Mouse (Mus musculus): Measurements from ENCODE around the gene Tigd3. TPM values are rescaled to one million over a fixed set of nuclear protein-coding genes. Genes with fewer than 3 reads are reported as not detected.

Tigd3 gene
- polyA plus RNA-seq, 1 experiment from 2014 or later = 5.1 TPM

DNA sequence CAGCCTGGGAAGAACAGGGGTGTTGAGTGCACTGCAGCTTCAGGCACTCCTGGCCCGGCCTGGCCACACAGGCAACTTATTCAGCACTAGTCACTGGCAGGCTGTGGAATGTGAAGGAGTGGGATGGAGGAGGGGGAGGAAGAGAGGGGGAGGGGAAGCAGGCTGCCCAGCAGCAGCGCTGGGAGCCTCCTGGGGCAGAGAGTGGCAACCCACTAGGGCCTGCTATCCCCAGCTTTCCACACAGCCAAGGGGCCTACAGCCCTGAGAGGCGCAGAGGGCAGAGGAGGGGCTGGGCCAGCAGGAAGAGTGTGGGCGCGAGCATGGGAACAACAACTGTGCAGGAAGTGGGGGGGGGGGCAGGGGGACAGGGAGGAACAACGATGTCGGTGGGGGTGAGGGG is 22.7 kb downstream of the Tigd3 start:
- Histone ChIP-seq H3K9me3 (ENCODE audit: control insufficient read depth, low read length) (no peaks in the 10 kb centered on the region), H3K36me3 (ENCODE audit: control insufficient read depth, insufficient read depth, low read length) (peaks cover 12% of the 10 kb centered on the region), H3K9ac (ENCODE audit: low read length) (peak overlapping the region; percentile 43), H3K27me3 (ENCODE audit: control insufficient read depth, insufficient read depth, low read length) (no peaks in the 10 kb centered on the region), H3K4me1 (ENCODE audit: control insufficient read depth, insufficient read depth, low read length) (peaks cover 21% of the 10 kb centered on the region), H3K4me2 (ENCODE audit: low read depth, severe bottlenecking) (peak overlapping the region; percentile 28; the same call in 1 of the 2 replicates), H3K4me3 (ENCODE audit: low read depth, low read length) (no peak overlapping the region), H3K27ac (replicated peaks; ENCODE audit: low read depth, low read length) (peak overlapping the region; percentile 85)
- 3% methylated on average over 6 of the region's 7 CpGs for WGBS
- DNase-seq (ENCODE audit: low spot score) (peak; percentile 76), ATAC-seq (ENCODE audit: insufficient number of reproducible peaks, low FRiP score, low TSS enrichment, low read depth) (peak; percentile 80)

DNA sequence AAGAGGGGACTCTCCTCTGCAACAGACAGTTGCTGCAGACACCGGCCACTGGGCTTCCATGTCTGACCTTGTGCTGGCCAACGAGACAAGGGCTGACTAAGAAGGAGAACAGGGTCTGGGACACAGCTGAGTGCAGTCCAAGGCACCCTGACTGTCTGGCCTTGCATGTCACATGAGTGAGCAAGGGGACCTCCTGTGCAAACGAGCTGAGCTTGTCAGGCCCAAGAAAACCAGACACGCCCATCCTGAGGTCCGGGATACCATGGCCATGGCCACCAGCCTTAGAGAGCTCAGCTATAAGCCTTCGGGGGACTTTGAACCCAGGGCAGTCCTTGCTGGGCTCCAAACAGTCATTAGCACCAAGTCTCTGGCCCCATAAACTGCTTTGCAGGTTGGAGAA is 25.9 kb downstream of the Tigd3 start:
- WGBS = 89% methylated on average over 6 of the region's 6 CpGs
- no peak overlapping the region for H3K4me3 ChIP-seq (ENCODE audit: low read depth, low read length)
- ATAC-seq (ENCODE audit: insufficient number of reproducible peaks, low FRiP score, low TSS enrichment, low read depth) = no peak
- no peak overlapping the region for H3K4me2 ChIP-seq (ENCODE audit: low read depth, severe bottlenecking)
- H3K9me3 ChIP-seq (ENCODE audit: control insufficient read depth, low read length) = no peaks in the 10 kb centered on the region
- H3K4me1 ChIP-seq (ENCODE audit: control insufficient read depth, insufficient read depth, low read length) = peaks cover 17% of the 10 kb centered on the region
- no peak overlapping the region for H3K27ac ChIP-seq (replicated peaks; ENCODE audit: low read depth, low read length)
- no peak for DNase-seq (ENCODE audit: low spot score)
- H3K9ac ChIP-seq (ENCODE audit: low read length) = peak overlapping the region; percentile 22; the same call in 1 of the 2 replicates
- peaks cover 26% of the 10 kb centered on the region for H3K36me3 ChIP-seq (ENCODE audit: control insufficient read depth, insufficient read depth, low read length)
- no peaks in the 10 kb centered on the region for H3K27me3 ChIP-seq (ENCODE audit: control insufficient read depth, insufficient read depth, low read length)

DNA sequence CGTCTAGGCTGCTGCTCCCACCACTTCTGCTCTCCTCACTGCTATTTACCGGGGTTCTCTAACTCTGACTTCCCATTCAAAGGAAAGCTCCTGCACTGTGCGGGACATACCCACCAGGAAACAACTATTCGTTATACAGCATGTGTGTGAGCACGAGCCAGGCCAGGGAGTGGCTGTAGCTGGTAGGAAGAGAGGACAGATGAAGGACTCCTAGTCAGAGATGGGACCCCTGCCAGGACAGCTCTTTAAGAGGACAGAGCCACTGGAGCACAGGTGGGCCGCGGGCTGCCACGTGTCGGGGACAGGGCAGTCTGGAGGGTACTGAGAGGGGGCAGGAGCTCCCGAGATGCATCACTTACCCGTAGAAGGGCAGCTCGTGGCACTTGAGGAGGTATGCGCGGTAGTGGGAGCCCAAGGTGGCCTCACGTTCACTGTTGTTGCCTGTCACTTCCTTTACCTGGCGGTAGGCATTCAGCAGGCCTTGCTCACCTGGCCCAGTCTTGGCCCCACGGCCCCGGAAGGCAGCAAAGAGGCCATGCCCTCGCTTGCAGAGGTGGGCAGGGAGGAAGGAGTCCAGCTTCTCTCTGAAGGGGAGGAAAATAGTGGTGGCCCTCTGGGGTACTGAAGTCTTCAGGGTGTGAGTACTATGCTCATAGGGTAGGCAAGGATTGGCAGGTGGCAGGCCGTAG is 29.1 kb downstream of the Tigd3 start:
- Histone ChIP-seq H3K4me1 (ENCODE audit: control insufficient read depth, insufficient read depth, low read length) (no peaks in the 10 kb centered on the region), H3K36me3 (ENCODE audit: control insufficient read depth, insufficient read depth, low read length) (peaks cover 34% of the 10 kb centered on the region), H3K27me3 (ENCODE audit: control insufficient read depth, insufficient read depth, low read length) (no peaks in the 10 kb centered on the region), H3K4me2 (ENCODE audit: low read depth, severe bottlenecking) (no peak overlapping the region), H3K9ac (ENCODE audit: low read length) (no peak overlapping the region), H3K4me3 (ENCODE audit: low read depth, low read length) (no peak overlapping the region), H3K9me3 (ENCODE audit: control insufficient read depth, low read length) (no peaks in the 10 kb centered on the region; the same call in 1 of the 2 replicates), H3K27ac (replicated peaks; ENCODE audit: low read depth, low read length) (no peak overlapping the region)
- 92% methylated on average over 20 of the region's 20 CpGs for WGBS
- DNase-seq (ENCODE audit: low spot score) (no peak), ATAC-seq (ENCODE audit: insufficient number of reproducible peaks, low FRiP score, low TSS enrichment, low read depth) (no peak)

DNA sequence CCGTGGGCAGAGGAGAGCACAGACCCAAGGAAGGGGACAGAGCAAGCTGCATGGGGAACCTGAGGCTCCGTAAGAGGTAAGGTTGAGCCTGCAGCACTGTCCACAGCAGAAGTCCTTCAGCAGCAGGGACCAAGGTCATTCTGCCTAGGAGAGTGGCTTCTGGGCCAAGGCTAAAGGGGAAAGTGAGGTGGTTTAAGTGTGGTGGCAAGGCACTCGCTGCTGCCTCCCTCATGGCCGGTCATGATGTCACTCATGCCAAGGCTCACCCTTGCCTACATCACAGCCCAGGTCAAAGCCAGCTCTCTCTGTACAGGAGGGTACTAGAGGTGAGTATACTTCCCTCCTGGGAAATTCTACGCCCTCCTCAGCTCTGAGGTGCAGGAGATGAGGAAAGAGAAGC is 30.2 kb downstream of the Tigd3 start:
- Histone ChIP-seq H3K9ac (ENCODE audit: low read length) (no peak overlapping the region), H3K4me3 (ENCODE audit: low read depth, low read length) (no peak overlapping the region), H3K36me3 (ENCODE audit: control insufficient read depth, insufficient read depth, low read length) (peaks cover 34% of the 10 kb centered on the region), H3K27ac (replicated peaks; ENCODE audit: low read depth, low read length) (no peak overlapping the region), H3K9me3 (ENCODE audit: control insufficient read depth, low read length) (no peaks in the 10 kb centered on the region; the same call in 1 of the 2 replicates), H3K27me3 (ENCODE audit: control insufficient read depth, insufficient read depth, low read length) (no peaks in the 10 kb centered on the region), H3K4me2 (ENCODE audit: low read depth, severe bottlenecking) (no peak overlapping the region), H3K4me1 (ENCODE audit: control insufficient read depth, insufficient read depth, low read length) (no peaks in the 10 kb centered on the region)
- no peak for ATAC-seq (ENCODE audit: insufficient number of reproducible peaks, low FRiP score, low TSS enrichment, low read depth)
- WGBS = 94% methylated on average over 5 of the region's 5 CpGs
- DNase-seq (ENCODE audit: low spot score) = no peak

DNA sequence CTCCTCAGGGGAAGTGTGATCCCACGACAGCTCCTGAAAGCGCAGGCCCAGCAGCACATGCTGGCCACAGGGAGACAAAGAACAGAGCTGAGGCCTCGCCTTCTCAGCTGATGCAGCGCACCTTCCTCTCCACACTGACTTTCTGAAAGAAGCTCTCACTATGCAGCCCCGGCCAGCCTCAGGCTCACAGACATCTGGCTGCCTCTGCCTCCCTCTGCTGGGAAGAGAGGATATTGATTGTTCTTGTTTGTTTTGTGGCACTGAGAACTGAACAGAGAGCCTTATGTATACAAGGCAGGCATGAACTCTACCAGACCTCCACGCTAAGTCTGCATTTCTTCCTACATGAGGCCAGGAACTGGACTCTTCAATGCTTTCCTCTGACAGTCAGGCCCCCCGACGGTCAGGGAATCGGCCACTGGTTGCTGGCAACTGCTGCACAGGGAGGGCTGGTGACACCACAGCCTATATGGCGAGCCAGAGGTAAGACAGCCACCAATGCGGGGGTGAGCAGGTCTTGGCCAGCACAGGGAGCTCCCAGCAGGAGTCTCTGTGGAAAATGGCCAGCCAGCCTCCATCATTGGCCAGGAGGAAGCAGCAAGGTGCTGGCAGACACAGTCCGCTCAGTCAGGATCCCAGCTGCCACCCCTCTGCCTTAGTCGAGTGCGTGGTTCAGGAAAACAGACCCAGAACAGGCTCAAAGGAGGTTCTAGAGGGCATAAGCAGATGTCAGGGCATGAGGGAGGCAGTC is 31.4 kb downstream of the Tigd3 start:
- 94% methylated on average over 14 of the region's 14 CpGs for WGBS
- DNase-seq (ENCODE audit: low spot score) = no peak
- ATAC-seq (ENCODE audit: insufficient number of reproducible peaks, low FRiP score, low TSS enrichment, low read depth) = no peak
- Histone ChIP-seq H3K4me1 (ENCODE audit: control insufficient read depth, insufficient read depth, low read length) (no peaks in the 10 kb centered on the region), H3K27me3 (ENCODE audit: control insufficient read depth, insufficient read depth, low read length) (no peaks in the 10 kb centered on the region), H3K4me2 (ENCODE audit: low read depth, severe bottlenecking) (no peak overlapping the region), H3K4me3 (ENCODE audit: low read depth, low read length) (no peak overlapping the region), H3K9me3 (ENCODE audit: control insufficient read depth, low read length) (no peaks in the 10 kb centered on the region; the same call in 1 of the 2 replicates), H3K27ac (replicated peaks; ENCODE audit: low read depth, low read length) (no peak overlapping the region), H3K36me3 (ENCODE audit: control insufficient read depth, insufficient read depth, low read length) (peaks cover 37% of the 10 kb centered on the region), H3K9ac (ENCODE audit: low read length) (no peak overlapping the region)

DNA sequence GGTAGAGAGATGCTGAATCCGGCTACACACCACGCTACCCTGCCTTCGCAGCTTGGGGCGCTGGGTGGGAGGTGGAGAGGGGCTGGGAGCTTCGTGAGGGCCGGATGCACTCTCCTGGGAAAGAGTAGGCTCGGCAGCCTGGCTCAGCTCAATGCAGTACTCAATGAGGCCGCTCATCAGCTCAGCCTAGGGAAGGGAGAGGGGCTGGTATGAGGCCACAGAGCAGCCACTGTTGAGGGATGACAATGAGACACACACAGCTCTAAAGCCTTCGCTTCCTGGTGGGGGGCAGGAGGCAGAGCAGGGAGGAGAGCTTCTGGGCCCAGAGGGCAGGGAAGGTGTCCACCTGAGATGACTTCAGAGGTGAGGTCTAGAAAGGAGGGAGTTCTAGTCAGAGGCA is 37.3 kb downstream of the Tigd3 start:
- H3K27me3 ChIP-seq (ENCODE audit: control insufficient read depth, insufficient read depth, low read length) = no peaks in the 10 kb centered on the region
- no peak overlapping the region for H3K4me3 ChIP-seq (ENCODE audit: low read depth, low read length)
- no peak for ATAC-seq (ENCODE audit: insufficient number of reproducible peaks, low FRiP score, low TSS enrichment, low read depth)
- no peak overlapping the region for H3K27ac ChIP-seq (replicated peaks; ENCODE audit: low read depth, low read length)
- H3K9me3 ChIP-seq (ENCODE audit: control insufficient read depth, low read length) = no peaks in the 10 kb centered on the region
- no peak for DNase-seq (ENCODE audit: low spot score)
- H3K4me1 ChIP-seq (ENCODE audit: control insufficient read depth, insufficient read depth, low read length) = no peaks in the 10 kb centered on the region
- no peak overlapping the region for H3K4me2 ChIP-seq (ENCODE audit: low read depth, severe bottlenecking)
- WGBS = 89% methylated on average over 9 of the region's 9 CpGs
- peaks cover 21% of the 10 kb centered on the region; the same call in 1 of the 2 replicates for H3K36me3 ChIP-seq (ENCODE audit: control insufficient read depth, insufficient read depth, low read length)
- no peak overlapping the region for H3K9ac ChIP-seq (ENCODE audit: low read length)

DNA sequence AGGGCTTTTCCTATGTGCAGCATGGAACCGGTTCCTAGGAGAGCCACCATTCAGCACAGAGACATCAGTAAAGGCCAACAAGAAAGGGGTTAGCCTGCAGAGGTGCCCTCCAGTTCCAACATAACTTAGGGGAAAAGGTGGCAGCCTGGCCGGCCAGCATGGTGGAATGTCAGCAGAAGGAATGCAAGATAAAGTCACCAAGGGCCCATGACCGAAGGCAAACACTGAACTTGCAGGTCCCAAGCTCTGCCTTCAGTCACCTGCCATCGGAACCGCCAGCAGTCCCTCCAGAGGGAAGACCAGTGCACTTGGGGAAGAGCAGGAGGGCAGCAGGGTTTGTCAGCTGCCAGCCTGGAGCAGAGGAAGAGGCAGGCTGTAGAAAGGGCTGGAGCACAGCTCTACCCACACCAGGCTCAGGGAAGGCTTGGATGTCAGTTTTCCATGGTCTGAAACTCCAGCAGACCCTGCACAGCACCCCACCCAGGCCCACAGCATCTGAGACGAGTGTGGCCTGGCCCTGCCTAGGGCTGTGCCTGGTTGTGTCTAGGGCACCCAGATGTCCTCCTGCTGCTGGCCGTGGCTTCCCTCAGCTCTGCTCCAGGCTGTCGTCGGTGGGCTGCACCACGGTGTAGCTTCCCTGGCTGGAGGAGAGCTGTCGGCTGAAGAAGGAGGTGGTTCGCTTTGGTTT is 41.8 kb downstream of the Tigd3 start:
- WGBS = 90% methylated on average over 12 of the region's 12 CpGs

DNA sequence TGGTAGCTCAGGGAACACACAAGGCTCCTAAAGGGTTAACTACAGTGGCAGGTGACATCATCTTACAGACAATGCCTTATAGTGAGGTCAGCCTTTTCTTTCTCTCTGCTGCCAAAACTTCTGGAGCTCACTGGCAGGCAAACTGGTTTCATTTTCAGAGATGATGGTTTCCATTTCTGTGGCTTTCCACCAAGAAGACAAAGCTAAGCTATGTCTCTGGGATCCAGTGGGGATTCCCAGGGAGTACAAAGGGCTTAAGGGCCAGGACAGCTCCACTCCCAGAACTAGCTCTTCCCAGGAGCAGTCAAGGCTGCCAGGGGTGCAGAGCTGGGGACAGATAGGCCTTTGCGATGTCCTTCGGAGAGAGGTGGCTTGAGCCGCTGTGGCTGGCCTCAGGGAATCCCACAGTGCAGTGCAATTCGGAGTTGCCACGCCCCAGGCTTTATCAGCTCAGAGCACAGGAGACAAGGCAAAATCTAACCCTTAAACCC is 42.4 kb downstream of the Tigd3 start:
- H3K27ac ChIP-seq (replicated peaks; ENCODE audit: low read depth, low read length) = no peak overlapping the region
- DNase-seq (ENCODE audit: low spot score) = no peak
- WGBS = 89% methylated on average over 5 of the region's 5 CpGs
- no peak for ATAC-seq (ENCODE audit: insufficient number of reproducible peaks, low FRiP score, low TSS enrichment, low read depth)
- no peak overlapping the region for H3K4me3 ChIP-seq (ENCODE audit: low read depth, low read length)
- no peak overlapping the region for H3K4me2 ChIP-seq (ENCODE audit: low read depth, severe bottlenecking)
- H3K4me1 ChIP-seq (ENCODE audit: control insufficient read depth, insufficient read depth, low read length) = peaks cover 34% of the 10 kb centered on the region
- H3K9me3 ChIP-seq (ENCODE audit: control insufficient read depth, low read length) = no peaks in the 10 kb centered on the region
- H3K27me3 ChIP-seq (ENCODE audit: control insufficient read depth, insufficient read depth, low read length) = no peaks in the 10 kb centered on the region
- peaks cover 9% of the 10 kb centered on the region; the same call in 1 of the 2 replicates for H3K36me3 ChIP-seq (ENCODE audit: control insufficient read depth, insufficient read depth, low read length)
- no peak overlapping the region for H3K9ac ChIP-seq (ENCODE audit: low read length)

More for the DNA sequence above, 41.8 kb downstream of the Tigd3 start:
- H3K27ac ChIP-seq (replicated peaks; ENCODE audit: low read depth, low read length) = no peak overlapping the region
- H3K9ac ChIP-seq (ENCODE audit: low read length) = no peak overlapping the region
- peaks cover 28% of the 10 kb centered on the region for H3K4me1 ChIP-seq (ENCODE audit: control insufficient read depth, insufficient read depth, low read length)
- H3K27me3 ChIP-seq (ENCODE audit: control insufficient read depth, insufficient read depth, low read length) = no peaks in the 10 kb centered on the region
- H3K36me3 ChIP-seq (ENCODE audit: control insufficient read depth, insufficient read depth, low read length) = peaks cover 9% of the 10 kb centered on the region; the same call in 1 of the 2 replicates
- DNase-seq (ENCODE audit: low spot score) (no peak), ATAC-seq (ENCODE audit: insufficient number of reproducible peaks, low FRiP score, low TSS enrichment, low read depth) (no peak)
- H3K4me3 ChIP-seq (ENCODE audit: low read depth, low read length) = no peak overlapping the region
- no peaks in the 10 kb centered on the region for H3K9me3 ChIP-seq (ENCODE audit: control insufficient read depth, low read length)
- no peak overlapping the region; the same call in 1 of the 2 replicates for H3K4me2 ChIP-seq (ENCODE audit: low read depth, severe bottlenecking)

Data from limb, embryonic 11.5 days (tissue).